Mouse (Mus musculus): Measurements from ENCODE around the gene Nme3.

The Nme3 gene

DNA sequence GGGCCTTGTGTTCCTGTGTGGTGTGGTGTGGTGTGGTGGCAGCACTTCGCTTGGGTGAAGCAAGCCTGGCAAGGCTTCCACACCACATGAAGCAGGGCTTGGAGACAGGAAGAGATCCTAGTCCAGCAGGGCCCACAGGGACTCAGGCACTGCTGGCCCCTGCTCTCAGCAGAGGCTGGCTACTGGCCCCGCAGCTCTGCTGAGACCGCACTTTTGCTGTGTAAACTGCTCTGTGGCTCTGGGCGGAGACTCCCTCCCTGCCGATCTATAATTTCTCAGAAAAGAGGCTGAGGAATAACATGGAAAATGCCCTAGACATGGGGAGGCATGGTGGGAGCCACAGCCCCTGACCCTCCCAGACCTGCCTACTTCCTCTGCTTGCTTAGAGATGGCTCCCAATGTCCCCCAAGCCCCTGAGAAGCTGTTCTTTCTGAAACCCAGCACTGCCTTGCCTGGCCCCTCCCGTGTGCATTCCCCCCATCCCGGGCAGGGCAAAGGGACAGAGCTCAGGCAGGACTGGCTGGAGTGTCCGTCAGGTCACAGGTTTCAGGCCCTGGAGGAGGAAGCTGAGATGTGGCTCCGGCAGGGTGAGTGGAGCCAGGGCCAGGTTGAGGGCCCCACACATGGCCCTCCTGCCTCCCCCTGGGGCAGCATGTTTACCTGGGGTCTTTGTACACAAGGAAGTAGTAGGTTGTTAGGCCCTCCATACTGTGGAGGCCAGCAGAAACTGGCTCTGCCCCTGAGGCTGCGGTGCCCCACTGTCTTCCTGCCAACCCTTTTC is 18.8 kb upstream of the Nme3 start:
- in situ Hi-C loops (cut with MboI; ENCODE audit: low pct_unique_long_range_greater_than_20kb in 1 of 2, low sequenced_read_pairs in 2 of 2, unreplicated experiment in 1 of 2): no loop called here

DNA sequence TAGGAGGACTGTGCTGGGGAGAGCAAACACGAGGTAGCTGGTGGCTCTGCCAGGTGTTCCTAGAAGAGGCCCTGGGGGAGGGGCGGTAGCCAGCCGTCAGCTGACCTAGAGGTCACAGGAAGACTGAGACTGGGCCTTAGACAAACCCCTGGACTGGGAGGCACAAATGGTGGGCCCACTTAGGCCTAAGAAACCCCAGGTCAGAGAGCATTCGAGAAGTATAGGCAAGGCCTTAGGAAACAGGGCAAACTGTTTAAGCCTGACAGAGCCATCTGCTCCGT is 18.2 kb upstream of the Nme3 start:
- in situ Hi-C loops (cut with MboI; ENCODE audit: low pct_unique_long_range_greater_than_20kb in 1 of 2, low sequenced_read_pairs in 2 of 2, unreplicated experiment in 1 of 2): no loop called here

DNA sequence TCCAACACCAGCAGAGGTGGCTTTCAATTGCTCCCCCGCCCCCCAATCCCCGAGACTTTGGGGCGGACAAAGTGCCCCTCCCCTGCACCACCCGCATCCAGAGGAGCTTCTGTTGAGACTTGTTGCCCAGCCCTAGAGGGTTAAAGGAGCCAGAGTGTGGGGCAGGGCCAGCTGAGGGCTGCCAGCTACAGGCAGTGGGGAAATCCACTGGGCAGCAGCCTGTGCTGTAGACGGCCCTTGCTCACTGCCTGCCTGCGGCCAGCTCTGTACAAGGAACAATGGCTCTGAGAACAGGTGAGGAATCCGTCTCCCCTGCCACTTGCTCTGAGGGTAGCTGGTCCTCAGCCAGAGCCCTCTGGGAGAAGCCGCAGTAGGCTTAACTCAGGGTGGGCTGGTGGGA is 17.8 kb upstream of the Nme3 start:
- in situ Hi-C loops (cut with MboI; ENCODE audit: low pct_unique_long_range_greater_than_20kb in 1 of 2, low sequenced_read_pairs in 2 of 2, unreplicated experiment in 1 of 2): no loop called here

DNA sequence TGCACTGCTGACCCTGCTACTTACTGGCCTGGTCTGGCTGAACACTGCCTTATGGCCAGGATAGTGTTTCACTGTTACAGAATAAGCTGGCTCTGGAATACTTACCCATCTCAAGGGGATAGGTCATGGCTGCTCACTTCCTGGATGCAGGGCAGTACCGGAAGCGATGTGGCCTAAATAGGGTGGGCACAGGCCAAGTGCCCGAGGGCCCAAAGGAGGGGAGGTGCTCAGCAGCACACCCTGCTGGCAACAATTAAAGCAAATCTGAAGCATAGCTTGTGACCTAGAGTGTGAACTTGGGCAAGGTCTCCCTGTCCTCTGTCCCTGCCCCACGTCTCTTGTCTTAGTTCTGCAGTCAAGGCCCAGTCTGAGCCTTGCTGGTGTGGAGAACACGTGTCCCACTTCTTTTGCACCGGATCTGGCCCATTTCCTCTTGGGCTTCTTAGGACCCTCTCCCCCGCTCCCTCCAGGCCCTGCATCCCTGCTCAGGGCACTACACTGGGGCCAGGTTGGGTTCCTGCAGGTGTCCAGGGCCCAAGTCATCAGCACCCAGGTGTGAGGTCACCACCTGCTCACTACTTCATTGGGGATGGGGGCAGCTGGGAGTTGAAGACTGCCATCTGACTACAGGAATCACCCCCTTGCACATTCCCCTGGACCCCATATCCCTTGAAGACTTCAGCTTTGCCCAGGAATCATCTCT is 14.4 kb upstream of the Nme3 start:
- in situ Hi-C loops (cut with MboI; ENCODE audit: low pct_unique_long_range_greater_than_20kb in 1 of 2, low sequenced_read_pairs in 2 of 2, unreplicated experiment in 1 of 2): no loop called here

DNA sequence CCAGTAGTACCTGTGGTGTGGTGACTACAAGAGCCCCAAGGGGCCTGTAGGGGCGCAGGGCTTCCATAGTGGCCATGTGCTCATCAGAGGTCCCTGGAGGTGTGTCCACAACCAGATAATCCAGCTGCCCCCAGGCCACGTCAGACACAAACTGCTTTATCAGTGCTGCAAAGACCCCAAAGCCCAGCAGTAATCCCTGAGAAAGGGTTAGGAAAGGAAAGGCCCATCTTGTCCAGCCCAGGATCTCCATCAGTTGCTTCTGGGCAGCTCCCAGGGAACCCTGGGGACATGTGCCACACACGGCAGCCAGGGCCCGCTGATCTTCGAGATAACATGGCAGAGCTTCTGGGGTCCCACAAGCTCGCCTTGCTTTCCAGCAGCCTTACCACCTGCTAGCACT is 11.9 kb upstream of the Nme3 start:
- in situ Hi-C loops (cut with MboI; ENCODE audit: low pct_unique_long_range_greater_than_20kb in 1 of 2, low sequenced_read_pairs in 2 of 2, unreplicated experiment in 1 of 2): no loop called here

DNA sequence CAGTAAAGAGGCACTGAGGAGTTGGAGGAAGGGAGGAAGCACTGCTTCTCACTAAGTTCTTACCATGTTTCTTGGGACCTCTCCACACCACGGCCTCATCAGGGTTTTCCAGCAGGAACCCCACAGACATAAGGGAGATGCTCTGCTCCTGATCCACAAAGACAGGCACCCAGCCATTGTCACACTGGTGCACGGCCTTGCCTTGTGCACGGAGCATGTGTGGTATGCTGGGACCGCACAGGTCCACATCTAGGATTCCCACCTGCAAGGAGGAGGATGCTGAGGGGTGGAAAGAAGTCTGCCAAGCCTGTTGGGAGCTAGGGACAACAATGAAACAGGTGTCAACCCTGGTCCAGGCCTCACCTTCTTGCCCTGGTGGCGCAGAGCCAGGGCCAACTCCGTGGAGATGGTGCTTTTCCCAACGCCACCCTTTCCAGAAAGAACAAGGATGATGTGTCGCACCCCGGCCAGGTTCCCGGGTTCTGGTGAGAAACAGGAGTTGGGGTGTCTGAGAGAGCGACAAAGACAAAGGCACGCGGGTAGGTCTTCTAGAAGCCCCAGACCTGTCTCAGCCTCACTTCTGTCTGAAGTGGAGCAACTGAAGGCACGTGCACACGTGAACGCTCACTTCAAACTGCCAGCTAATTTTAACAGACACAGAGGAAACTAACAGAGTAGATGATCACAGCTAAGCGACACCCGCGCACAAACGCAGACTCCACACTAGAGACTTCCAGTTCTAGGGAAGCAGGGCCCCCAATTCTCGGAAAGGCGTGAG is 10.8 kb upstream of the Nme3 start:
- in situ Hi-C loops (cut with MboI; ENCODE audit: low pct_unique_long_range_greater_than_20kb in 1 of 2, low sequenced_read_pairs in 2 of 2, unreplicated experiment in 1 of 2): no loop called here

DNA sequence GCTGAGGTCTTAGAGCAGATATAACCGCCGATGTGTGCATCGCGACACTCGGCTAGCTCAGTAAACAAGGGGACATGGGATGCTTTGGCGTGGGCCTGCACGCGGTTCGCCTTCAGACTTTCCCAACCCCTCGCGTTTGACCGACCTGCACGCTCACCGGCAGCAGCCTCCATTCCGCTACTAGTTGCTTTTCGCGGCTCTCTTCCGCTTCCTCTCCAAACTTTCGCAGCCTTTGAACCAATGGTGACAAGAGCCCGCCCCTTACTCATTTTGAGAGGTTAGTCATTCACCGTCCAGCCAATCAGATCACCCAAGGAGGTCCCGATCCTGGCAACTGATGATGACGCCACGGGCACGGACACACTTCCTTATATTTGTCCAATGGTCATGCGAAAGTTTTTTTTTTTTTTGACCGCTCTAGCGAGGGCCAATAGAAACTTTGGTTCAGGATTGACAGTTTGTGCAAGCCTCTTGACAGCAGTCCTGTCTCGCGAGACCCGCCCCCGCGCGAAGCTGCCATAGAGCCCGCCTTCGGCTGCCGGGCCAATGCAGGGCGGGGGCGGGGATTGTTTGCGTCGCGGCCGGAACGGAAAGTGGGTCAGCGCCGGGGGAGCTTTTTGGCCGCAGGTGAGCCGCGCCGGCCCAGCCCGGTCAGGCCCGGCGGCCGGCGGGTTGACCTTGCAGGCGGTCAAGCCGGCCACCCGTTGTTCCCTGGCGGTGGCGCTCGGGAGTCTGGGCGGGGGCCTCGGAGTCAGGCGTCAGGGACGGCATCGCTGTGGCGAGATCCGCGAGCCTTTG is 10.0 kb upstream of the Nme3 start, which contains the start of the genes Nubp2 and Spsb3:
Nubp2 (minus strand) TSS at position 216 of the 798 bp plus-strand sequence.
Spsb3 (plus strand) TSS at position 510 of the 798 bp plus-strand sequence.
- in situ Hi-C loops (cut with MboI; ENCODE audit: low pct_unique_long_range_greater_than_20kb in 1 of 2, low sequenced_read_pairs in 2 of 2, unreplicated experiment in 1 of 2): no loop called here

DNA sequence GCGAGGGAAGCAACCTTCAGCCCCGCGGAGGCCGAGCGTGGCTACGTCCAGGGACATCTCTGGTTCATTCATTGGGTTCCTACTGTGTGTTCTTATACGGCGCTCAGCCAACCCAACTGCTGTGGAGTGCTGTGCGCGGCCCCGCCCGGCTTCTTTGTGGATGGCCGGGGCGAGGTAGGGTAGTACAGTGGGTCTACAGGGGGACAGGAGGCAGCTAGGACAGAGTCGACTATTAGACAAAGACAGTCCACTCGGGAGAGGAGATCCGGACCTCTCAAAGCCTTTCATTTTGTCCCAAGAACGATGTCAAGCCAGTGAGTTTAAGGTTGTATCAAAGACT is 9.4 kb upstream of the Nme3 start:
- in situ Hi-C loops (cut with MboI; ENCODE audit: low pct_unique_long_range_greater_than_20kb in 1 of 2, low sequenced_read_pairs in 2 of 2, unreplicated experiment in 1 of 2): no loop called here

DNA sequence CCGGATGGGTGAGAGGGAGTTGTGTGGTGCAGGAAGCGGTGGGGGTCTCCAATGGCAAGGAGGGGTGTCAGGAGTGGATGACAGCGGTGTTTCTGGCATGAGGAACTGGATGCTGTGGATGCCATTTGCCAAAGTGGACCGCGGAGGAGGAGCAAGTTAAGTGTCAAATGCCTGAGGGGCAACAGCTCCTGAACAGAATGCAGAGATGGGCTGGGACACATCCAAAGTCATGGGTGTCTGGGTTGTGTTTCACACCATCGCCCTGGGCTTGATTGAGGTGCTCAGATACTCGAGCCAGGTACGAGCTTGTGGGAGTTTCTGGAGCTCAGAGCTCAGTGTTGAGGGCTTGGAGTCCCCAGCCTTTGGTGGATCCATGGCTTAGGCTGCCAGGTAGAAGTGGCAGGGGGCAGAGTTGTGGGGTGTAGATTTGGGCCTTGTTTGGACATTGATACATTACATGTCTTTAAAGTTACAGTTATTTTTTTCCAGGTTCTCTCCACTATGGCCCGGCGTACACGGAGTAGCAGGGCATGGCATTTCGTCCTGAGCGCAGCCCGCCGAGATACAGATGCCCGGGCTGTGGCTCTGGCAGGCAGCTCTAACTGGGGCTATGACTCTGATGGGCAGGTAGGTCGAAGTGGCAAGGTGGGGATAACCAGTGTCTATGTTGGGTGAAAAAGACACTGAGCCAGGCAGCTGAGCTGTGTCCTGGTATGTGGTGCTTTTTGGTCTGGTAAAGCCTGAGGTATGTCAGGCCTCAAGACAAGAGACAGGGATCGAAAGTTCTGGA is 8.8 kb upstream of the Nme3 start:
- in situ Hi-C loops (cut with MboI; ENCODE audit: low pct_unique_long_range_greater_than_20kb in 1 of 2, low sequenced_read_pairs in 2 of 2, unreplicated experiment in 1 of 2): no loop called here

DNA sequence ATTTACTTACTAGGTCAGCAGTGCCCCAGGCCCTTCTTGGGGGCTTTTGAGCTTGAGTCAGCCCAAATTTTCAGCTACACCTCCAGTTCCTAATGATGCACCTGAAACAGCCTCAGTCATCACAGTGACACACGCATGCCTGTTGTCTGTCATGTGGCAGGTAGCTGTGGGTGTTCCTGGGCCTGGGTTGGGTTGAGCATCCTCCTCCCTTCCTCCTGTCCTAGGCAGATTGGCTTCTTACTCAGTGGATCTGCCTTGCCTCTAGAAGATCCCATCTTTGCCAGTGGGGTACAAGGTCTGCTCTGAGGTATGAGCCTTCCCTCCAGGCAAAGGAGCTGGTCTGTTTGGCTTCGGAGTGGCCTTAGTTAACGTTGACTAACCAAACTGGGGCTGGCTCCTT is 7.4 kb upstream of the Nme3 start:
- in situ Hi-C loops (cut with MboI; ENCODE audit: low pct_unique_long_range_greater_than_20kb in 1 of 2, low sequenced_read_pairs in 2 of 2, unreplicated experiment in 1 of 2): no loop called here

DNA sequence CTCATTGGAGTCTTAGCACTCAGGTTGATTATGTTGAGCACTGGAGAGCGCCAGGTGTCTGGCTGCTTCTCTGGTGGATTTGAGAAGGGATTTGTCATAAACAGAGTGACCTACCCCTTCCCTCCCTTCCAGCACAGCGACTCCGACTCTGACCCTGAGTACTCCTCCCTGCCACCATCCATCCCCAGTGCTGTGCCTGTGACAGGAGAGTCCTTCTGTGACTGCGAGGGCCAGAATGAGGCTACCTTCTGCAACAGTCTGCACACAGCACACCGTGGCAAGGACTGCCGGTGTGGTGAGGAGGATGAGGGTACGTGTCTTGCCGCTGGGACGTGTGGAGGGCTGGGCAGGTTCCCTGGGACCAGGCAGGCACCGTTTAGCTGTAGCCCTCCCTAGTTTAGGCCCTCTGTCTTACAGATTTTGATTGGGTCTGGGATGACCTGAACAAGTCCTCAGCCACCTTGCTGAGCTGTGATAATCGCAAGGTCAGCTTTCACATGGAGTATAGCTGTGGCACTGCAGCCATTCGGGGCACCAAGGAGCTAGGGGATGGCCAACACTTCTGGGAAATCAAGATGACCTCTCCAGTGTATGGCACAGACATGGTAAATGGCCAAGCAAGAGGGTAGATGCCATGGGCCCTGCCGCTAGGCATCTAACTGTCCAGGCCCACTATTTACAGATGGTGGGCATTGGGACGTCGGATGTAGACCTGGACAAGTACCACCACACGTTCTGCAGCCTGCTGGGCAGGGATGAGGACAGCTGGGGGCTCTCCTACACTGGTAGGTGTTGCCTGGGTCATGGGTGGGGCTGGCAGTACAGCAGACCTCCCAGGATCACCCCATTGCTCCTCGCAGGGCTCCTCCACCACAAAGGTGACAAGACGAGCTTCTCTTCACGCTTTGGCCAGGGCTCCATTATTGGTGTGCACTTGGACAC is 5.9 kb upstream of the Nme3 start:
- in situ Hi-C loops (cut with MboI; ENCODE audit: low pct_unique_long_range_greater_than_20kb in 1 of 2, low sequenced_read_pairs in 2 of 2, unreplicated experiment in 1 of 2): no loop called here

DNA sequence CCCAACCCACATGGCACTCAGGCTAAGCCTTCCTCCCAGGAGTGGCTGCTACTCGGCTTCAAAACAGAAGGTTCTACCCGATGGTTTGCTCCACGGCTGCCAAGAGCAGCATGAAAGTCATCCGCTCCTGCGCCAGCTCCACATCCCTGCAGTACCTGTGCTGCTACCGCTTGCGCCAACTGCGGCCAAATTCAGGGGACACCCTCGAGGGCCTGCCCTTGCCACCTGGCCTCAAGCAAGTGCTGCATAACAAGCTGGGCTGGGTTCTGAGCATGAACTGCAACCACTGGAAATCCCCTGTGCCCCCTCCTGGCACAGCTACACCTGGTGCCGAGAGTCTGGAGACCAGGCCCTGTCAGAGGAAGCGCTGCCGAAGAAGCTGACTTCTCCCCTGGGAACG is 5.0 kb upstream of the Nme3 start:
- in situ Hi-C loops (cut with MboI; ENCODE audit: low pct_unique_long_range_greater_than_20kb in 1 of 2, low sequenced_read_pairs in 2 of 2, unreplicated experiment in 1 of 2): no loop called here

DNA sequence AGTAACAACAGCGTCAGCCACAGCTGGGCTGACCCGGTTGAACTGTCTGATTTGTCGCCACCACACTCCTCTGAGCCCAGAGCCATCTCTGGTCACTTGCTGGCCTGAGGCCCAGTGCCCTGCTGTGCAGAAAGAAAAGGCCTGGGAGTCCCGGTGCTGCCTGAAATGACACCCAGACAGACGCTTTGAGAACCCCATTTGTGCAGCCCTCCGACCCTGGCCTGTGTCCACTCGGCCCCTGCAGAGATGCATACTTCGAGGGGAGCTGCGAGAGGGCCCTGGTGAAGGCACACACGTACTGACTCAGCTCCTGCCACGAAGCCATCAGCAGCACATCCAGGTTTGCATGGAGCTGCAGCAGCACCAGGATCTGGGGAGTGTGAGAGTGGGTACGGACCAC is 3.5 kb upstream of the Nme3 start:
- in situ Hi-C loops (cut with MboI; ENCODE audit: low pct_unique_long_range_greater_than_20kb in 1 of 2, low sequenced_read_pairs in 2 of 2, unreplicated experiment in 1 of 2): no loop called here

DNA sequence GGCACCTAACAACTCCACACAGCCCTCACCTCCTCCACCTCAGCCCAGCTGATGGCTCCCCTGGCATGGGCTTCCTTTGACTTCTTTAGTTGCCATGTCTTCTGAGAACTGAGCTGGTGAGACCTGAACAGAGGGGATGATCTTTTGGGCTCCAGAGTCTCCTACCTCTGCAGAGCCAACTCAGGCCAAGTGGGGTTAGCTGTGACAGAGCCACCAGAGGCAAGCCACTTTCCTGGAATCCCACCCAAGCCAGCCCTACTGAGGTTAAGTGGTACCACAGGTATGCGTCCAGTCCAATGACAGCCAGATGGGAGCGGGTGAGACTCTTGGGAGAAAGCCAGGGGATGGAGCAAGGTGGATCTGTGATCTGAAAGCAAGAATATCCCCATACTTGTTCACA is 3.0 kb upstream of the Nme3 start:
- in situ Hi-C loops (cut with MboI; ENCODE audit: low pct_unique_long_range_greater_than_20kb in 1 of 2, low sequenced_read_pairs in 2 of 2, unreplicated experiment in 1 of 2): no loop called here

DNA sequence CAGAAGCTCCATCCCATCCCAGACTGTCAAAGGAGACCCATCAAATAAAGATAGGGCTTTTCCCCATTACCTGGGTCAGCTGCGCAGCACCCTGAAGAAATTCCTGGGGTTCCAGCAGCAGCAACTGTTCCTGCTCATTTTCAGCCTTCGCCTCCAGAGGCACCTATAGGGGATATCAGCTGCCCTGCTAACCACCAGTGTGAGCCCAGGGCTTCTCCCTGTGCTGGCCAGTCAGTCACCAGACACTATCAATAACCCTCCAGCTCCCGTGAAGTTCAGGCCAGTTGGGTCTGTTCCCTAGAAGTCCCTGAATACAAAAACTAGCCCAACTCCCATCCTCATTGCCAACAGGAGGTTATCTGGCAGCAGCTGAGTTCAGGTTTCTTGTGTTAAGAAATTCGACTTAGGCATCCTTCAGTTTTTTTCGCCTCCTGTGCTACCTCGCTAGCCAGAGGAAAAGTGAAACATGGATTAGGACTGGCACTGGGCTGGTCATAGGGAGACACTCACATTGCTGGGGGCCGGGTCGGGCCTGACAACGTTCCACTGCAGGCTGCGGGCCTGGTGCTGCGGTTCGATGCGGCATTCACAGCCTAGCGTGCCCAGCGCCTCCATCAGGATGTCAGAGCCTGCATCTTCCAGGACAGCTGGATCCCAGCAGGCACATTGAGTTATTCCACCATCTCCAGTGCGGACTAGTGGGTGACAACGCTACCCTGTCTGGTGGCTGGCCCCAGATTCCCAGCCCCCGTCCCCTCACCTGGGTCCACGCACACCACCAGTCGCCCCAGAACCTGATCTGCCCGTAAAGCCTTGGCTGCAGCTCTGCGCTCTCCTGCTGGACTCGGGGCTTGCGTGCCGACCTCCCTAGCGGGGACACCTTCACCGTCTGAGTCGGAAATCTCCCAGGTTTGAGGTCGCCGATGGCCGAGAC is 2.0 kb upstream of the Nme3 start:
- in situ Hi-C loops (cut with MboI; ENCODE audit: low pct_unique_long_range_greater_than_20kb in 1 of 2, low sequenced_read_pairs in 2 of 2, unreplicated experiment in 1 of 2): no loop called here

DNA sequence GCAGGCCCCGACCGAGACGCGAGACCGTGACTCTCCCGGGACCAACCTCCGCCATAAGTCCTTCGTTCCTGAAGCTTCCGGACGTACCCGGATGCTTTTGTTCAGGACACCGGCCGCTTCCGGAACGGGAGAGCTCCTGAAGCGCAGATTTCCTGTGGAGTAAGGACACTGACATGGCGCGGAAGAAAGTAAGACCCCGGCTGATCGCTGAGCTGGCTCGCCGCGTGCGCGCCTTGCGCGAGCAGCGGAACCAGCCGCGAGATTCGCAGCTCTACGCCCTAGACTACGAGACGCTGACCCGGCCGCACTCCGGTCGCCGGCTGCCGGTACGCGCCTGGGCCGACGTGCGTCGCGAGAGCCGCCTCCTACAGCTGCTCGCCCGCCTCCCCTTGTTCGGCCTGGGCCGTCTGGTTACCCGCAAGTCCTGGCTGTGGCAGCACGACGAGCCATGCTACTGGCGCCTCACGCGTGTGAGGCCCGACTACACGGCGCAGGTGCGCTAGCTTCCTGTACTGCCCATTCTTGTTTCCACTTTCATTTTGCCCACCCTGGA is 1.2 kb upstream of the Nme3 start, which contains the start of the genes Eme2 and Mrps34:
Eme2 (minus strand) TSS at position 93 of the 553 bp plus-strand sequence.
Mrps34 (plus strand) TSS at position 122 of the 553 bp plus-strand sequence.
- in situ Hi-C loops (cut with MboI; ENCODE audit: low pct_unique_long_range_greater_than_20kb in 1 of 2, low sequenced_read_pairs in 2 of 2, unreplicated experiment in 1 of 2): no loop called here
